ENCODE assay signal across 8 mouse cellular contexts in genomic region chr9:65201381-65202164, GRCm38 (mm10). TPM values are rescaled to one million over a fixed set of nuclear protein-coding genes. Genes with fewer than 3 reads are reported as not detected.
DNase-seq lines count a peak whose midpoint lies in the region; ATAC-seq and TF ChIP-seq lines count a peak whose summit lies in the region.

No protein-coding gene starts in this region.

- no peak for TF ChIP-seq CTCF in Patski (IDR thresholded peaks at IDR 0.05)

- peak; percentile 58 for ATAC-seq in Patski
- ATAC-seq in hindbrain, embryonic 13.5 days (ENCODE audit: low FRiP score) = peak; percentile 92

- no peaks in the 10 kb centered on the region for H3K36me3 ChIP-seq in hindbrain, embryonic 13.5 days

- in situ Hi-C loops in Patski (cut with MboI; ENCODE audit: low pct_unique_long_range_greater_than_20kb) = no loop called here

- WGBS in hindbrain, embryonic 13.5 days = under 1% methylated on average over 18 of the region's 18 CpGs

- H3K9ac ChIP-seq in hindbrain, embryonic 13.5 days = peak overlapping the region; percentile 76

- H3K27me3 ChIP-seq in Patski = no peaks in the 10 kb centered on the region
- no peaks in the 10 kb centered on the region for H3K27me3 ChIP-seq in hindbrain, embryonic 13.5 days

- peak overlapping the region; percentile 57 for H3K4me2 ChIP-seq in hindbrain, embryonic 13.5 days

- peaks cover 4% of the 10 kb centered on the region for H3K4me1 ChIP-seq in hindbrain, embryonic 13.5 days (replicated peaks)

- peak overlapping the region; percentile 92 for H3K27ac ChIP-seq in hindbrain, embryonic 13.5 days

- no peak for DNase-seq in Patski (ENCODE audit: low read depth, low spot score)
- peak; percentile 93 to 96 for DNase-seq in cerebellum, postnatal 14 days
- DNase-seq in frontal cortex, postnatal 14 days (ENCODE audit: low spot score in 2 of 2) = peak; percentile 66 to 68
- DNase-seq in layer of hippocampus, postnatal 25 days (ENCODE audit: extremely low spot score in 1 of 2, low spot score in 1 of 2) = peak; percentile 55 to 79
- DNase-seq in lung, postnatal 14 days = peak; percentile 91
- peak; percentile 88 for DNase-seq in retina, adult 2 months (ENCODE audit: low read depth, low spot score)
- peak; percentile 81 for DNase-seq in thymus, postnatal 25 days

- peak overlapping the region; percentile 42 for H3K4me3 ChIP-seq in hindbrain, embryonic 13.5 days

- POLR2A ChIA-PET in Patski (lab: Charles Lee) = interaction anchor here (0.7 to 1.4 kb wide), 2 partner anchors 13 to 32 kb away, joined by 4 read pairs; no protein-coding TSS in a partner anchor

- no peaks in the 10 kb centered on the region for H3K9me3 ChIP-seq in hindbrain, embryonic 13.5 days

- CTCF ChIA-PET in Patski (lab: Charles Lee) = no interaction called here

RNA-seq across cellular contexts. Expression of gene Parp16, which starts 6.4 kb away (rescaled TPM):
- 7.0 TPM for polyA plus RNA-seq in Patski (2021)
- 5.9 and 6.1 TPM in 2 replicates for polyA plus RNA-seq in hindbrain, embryonic 13.5 days (2015; fragmentation: Nextera tagmentation; extraction: Ambion mirVana)
- total RNA-seq in layer of hippocampus, postnatal 25 days (2021) = 1 to 10 TPM; 3.7 to 4.6 TPM
